Mouse (Mus musculus) embryonic facial prominence, embryonic 15.5 days (tissue): Measurements from ENCODE around the gene Dok3. TPM values are rescaled to one million over a fixed set of nuclear protein-coding genes. Genes with fewer than 3 reads are reported as not detected.

Experiments
- ATAC-seq: fragments of 200-750 bp; cut with Nextera tagmentation; 2 replicates; pipeline ENCODE4 v1.8.0; 2017; ENCODE audit warnings: low read depth, moderate TSS enrichment; ENCODE audit not compliant: insufficient number of reproducible peaks, low FRiP score, low TSS enrichment
- H3K27ac ChIP-seq: fragments of 300-500 bp; sonication (generic); replicated peaks from 2 replicates; pipeline ENCODE4 v1.5.1; 2015; ENCODE audit warnings: mild to moderate bottlenecking, inconsistent platforms
- H3K27me3 ChIP-seq: fragments of 300-500 bp; sonication (generic); 2 replicates; pipeline ENCODE4 v1.6.1; 2015; ENCODE audit warnings: inconsistent platforms
- H3K36me3 ChIP-seq: fragments of 300-500 bp; sonication (generic); 2 replicates; pipeline ENCODE4 v1.6.1; 2015; ENCODE audit warnings: mild to moderate bottlenecking, inconsistent platforms
- H3K4me1 ChIP-seq: fragments of 300-500 bp; sonication (generic); 2 replicates; pipeline ENCODE4 v1.6.1; 2015; ENCODE audit warnings: inconsistent platforms
- H3K4me2 ChIP-seq: fragments of 300-500 bp; sonication (generic); replicated peaks from 2 replicates; pipeline ENCODE4 v1.6.1; 2015; ENCODE audit warnings: mild to moderate bottlenecking, inconsistent platforms
- H3K4me3 ChIP-seq: fragments of 300-500 bp; sonication (generic); replicated peaks from 2 replicates; pipeline ENCODE4 v1.5.1; 2015; ENCODE audit warnings: mild to moderate bottlenecking, inconsistent platforms
- H3K9ac ChIP-seq: fragments of 300-500 bp; sonication (generic); 2 replicates; pipeline ENCODE4 v1.6.1; 2015; ENCODE audit warnings: inconsistent platforms
- H3K9me3 ChIP-seq: fragments of 300-500 bp; sonication (generic); replicated peaks from 2 replicates; pipeline ENCODE4 v1.6.1; 2016; ENCODE audit warnings: inconsistent platforms
- WGBS: fragments of 180-500 bp; shearing (Covaris S2); methylation state at CpG from one replicate; pipeline ENCODE4 v1.1.7; 2015; 5-methylcytosine and 5-hydroxymethylcytosine counted together
- polyA plus RNA-seq: library from polyadenylated mRNA; unstranded; fragments of >200 nt; fragmentation: Nextera tagmentation; extraction: Ambion mirVana; gene quantifications from 2 replicates; pipeline ENCODE4 v1.2.1, GENCODE M21; 2015

Dok3 gene
- polyA plus RNA-seq, 1 experiment from 2014 or later = 5.5 TPM

GRCm38 (mm10) chr13:55516955-55517354 lies 12.1 kb downstream of the Dok3 start:
- peaks cover 6% of the 10 kb centered on the region for H3K4me1 ChIP-seq
- 6% methylated on average over 5 of the region's 5 CpGs for WGBS
- ATAC-seq = no peak

DNA sequence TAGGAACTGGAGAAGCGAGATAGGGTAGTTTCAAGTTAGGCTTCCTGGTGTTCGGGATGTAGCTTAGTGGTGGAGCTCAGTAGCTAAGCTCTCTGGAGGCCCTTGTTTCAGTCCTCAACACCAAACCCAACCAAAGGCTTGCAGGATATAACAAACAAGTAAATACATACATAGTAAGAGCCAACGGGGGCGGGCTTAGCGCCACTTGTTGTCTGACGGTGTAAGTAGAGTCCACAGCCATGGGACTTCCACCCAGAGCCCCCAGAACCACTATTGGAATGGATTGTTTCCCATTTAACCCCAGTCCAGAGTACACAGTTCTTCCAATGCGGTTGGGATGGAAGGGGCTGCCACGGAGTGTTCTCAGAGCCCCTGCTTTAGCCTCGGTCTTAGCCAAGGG lies 15.3 kb downstream of the Dok3 start:
- Histone ChIP-seq H3K27ac (no peak overlapping the region), H3K36me3 (peaks cover 16% of the 10 kb centered on the region), H3K27me3 (no peaks in the 10 kb centered on the region), H3K4me1 (peaks cover 36% of the 10 kb centered on the region), H3K4me2 (peak overlapping the region; percentile 76), H3K4me3 (peak overlapping the region; percentile 63), H3K9me3 (no peaks in the 10 kb centered on the region), H3K9ac (no peak overlapping the region)
- ATAC-seq = no peak
- 33% methylated on average over 9 of the region's 9 CpGs for WGBS

More at GRCm38 (mm10) chr13:55516955-55517354, 12.1 kb downstream of the Dok3 start:
- H3K9me3 ChIP-seq = 0 out of 2 replicates have a peak, but pooled peaks cover 2% of the 10 kb centered on the region
- H3K36me3 ChIP-seq = no peaks in the 10 kb centered on the region
- H3K27me3 ChIP-seq = no peaks in the 10 kb centered on the region
- no peak overlapping the region for H3K4me2 ChIP-seq
- no peak overlapping the region for H3K27ac ChIP-seq
- H3K9ac ChIP-seq = no peak overlapping the region
- no peak overlapping the region for H3K4me3 ChIP-seq

DNA sequence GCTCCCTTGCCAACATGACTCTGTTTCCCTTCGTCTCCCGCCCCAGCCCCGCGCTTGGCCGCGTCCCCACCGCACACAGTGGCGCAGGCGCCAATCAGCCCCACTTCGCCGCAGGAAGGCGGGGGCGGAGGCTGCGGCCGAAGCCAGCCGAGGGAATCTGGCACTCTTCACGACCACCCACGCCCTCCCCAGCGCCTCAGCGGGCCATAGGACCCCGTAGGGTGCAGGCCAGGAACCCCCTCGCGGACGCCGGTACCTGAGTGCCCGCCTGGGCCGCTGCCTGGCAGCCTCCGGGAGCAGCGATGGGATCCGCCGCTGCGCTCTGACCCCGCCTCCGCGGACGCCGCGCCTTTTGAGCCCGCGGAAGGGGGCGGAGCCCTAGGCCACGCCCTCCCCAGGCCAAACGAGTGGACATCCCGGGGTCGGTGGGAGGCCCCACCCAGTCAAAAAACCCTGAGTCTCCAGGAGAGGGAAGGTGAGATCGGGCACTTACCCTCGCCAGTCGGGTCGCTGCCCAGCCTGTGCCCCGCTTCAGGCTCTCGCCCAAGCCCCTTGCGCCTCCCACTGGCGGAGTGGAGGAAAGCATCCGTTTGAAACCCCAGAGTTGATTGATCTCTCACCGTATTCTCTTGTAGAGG lies 15.9 kb downstream of the Dok3 start, which contains the start of gene Pdlim7:
TSS of gene Pdlim7 (minus strand) at position 566 of the 638 bp plus-strand sequence.
- Histone ChIP-seq H3K27me3 (no peaks in the 10 kb centered on the region), H3K36me3 (peaks cover 22% of the 10 kb centered on the region), H3K4me2 (peak within 1 kb of the TSS; percentile 76), H3K27ac (peak within 1 kb of the TSS; percentile 88), H3K9me3 (no peaks in the 10 kb centered on the region), H3K4me1 (peaks cover 42% of the 10 kb centered on the region), H3K9ac (peak within 1 kb of the TSS; percentile 66), H3K4me3 (peak within 1 kb of the TSS; percentile 63)
- peak; percentile 78 for ATAC-seq
- WGBS = under 1% methylated on average over 55 of the region's 55 CpGs

GRCm38 (mm10) chr13:55512379-55513031 lies 16.6 kb downstream of the Dok3 start:
- Histone ChIP-seq H3K4me3 (peak overlapping the region; percentile 63), H3K9me3 (no peaks in the 10 kb centered on the region), H3K4me2 (peak overlapping the region; percentile 76), H3K9ac (peak overlapping the region; percentile 66), H3K27me3 (no peaks in the 10 kb centered on the region), H3K4me1 (peaks cover 42% of the 10 kb centered on the region), H3K36me3 (peaks cover 30% of the 10 kb centered on the region), H3K27ac (peak overlapping the region; percentile 88)
- under 1% methylated on average over 25 of the region's 25 CpGs for WGBS
- peak; percentile 72 for ATAC-seq

- peaks cover 45% of the 10 kb centered on the region for H3K4me1 ChIP-seq
- H3K9ac ChIP-seq = peak overlapping the region; percentile 5; the same call in 1 of the 2 replicates
- ATAC-seq = no peak
Measured at GRCm38 (mm10) chr13:55511492-55511861, 17.6 kb downstream of the Dok3 start.

DNA sequence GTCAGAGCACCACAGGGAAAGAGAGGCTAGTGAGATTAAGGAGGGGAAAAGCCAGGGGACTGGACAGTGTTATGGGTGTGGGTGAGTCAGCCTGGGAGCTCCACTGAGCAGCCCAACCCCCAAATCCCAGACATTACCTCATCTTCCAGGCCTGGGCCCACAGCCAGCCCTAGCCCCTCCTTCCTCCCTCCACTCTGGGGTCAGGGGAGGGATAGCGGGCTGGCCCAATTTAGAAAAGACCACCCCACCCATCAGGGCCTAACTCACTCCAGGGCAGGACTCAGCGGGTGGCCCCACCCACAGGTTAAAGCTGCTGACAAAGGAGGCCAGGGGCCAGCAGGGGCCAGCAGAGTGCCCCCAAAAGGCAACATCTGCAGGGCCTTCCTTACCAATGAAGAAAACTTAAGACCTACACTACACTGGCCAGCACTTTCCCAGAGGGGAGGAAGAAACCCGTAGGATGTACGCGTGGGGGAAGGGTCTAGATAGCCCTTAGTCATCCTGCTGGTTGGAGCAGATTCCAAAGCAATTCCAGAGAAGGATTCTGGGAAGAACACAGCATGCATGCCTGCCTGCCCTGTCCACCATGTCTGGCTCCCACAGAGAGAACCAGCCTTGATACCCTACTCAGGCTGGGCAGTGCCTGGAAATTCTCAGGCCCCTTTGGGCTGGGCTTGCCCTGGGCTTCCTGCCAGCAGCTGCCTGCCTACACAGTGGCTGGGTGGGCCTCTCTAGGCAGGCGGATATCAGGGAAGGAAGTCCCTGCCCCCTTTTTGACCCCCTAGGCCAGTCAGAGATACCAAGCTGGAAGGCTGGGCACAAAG lies 18.2 kb downstream of the Dok3 start:
- no peaks in the 10 kb centered on the region for H3K27me3 ChIP-seq
- H3K27ac ChIP-seq = peak overlapping the region; percentile 88
- peak overlapping the region; percentile 63 for H3K4me3 ChIP-seq
- no peaks in the 10 kb centered on the region for H3K9me3 ChIP-seq
- H3K4me1 ChIP-seq = peaks cover 45% of the 10 kb centered on the region
- peak; percentile 83 for ATAC-seq
- peak overlapping the region; percentile 5; the same call in 1 of the 2 replicates for H3K9ac ChIP-seq
- H3K4me2 ChIP-seq = peak overlapping the region; percentile 76
- 9% methylated on average over 6 of the region's 6 CpGs for WGBS
- H3K36me3 ChIP-seq = peaks cover 46% of the 10 kb centered on the region

More at GRCm38 (mm10) chr13:55511492-55511861, 17.6 kb downstream of the Dok3 start:
- WGBS = 28% methylated on average over 5 of the region's 5 CpGs
- Histone ChIP-seq H3K27me3 (no peaks in the 10 kb centered on the region), H3K4me3 (peak overlapping the region; percentile 63), H3K36me3 (peaks cover 40% of the 10 kb centered on the region), H3K9me3 (no peaks in the 10 kb centered on the region), H3K4me2 (peak overlapping the region; percentile 76), H3K27ac (peak overlapping the region; percentile 88)

DNA sequence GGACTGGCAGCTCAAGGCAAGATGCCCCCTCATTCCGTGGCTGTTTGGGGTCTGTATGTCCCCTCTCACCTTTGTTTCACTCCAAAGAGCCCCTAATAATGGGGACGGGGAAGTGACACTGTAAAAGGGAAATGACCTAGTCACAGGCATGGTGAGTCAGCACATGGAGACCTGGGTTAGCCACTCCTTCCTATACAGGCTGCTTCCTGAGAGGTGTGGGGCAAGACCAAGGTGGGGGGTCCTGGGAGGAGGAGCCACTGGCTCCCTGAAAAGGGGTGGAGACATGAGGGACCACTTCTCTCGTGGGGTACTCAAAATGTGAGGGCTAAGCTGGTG lies 18.8 kb downstream of the Dok3 start:
- peaks cover 52% of the 10 kb centered on the region for H3K36me3 ChIP-seq
- H3K4me1 ChIP-seq = peaks cover 45% of the 10 kb centered on the region
- H3K9me3 ChIP-seq = no peaks in the 10 kb centered on the region
- H3K27ac ChIP-seq = peak overlapping the region; percentile 88
- H3K9ac ChIP-seq = 0 out of 2 replicates have a peak overlapping the region, but pooled peaks have one; percentile 5
- 47% methylated on average over 3 of the region's 3 CpGs for WGBS
- no peaks in the 10 kb centered on the region for H3K27me3 ChIP-seq
- no peak overlapping the region; the same call in 1 of the 2 replicates for H3K4me3 ChIP-seq
- no peak; the same call in 1 of the 2 replicates for ATAC-seq
- H3K4me2 ChIP-seq = peak overlapping the region; percentile 76

DNA sequence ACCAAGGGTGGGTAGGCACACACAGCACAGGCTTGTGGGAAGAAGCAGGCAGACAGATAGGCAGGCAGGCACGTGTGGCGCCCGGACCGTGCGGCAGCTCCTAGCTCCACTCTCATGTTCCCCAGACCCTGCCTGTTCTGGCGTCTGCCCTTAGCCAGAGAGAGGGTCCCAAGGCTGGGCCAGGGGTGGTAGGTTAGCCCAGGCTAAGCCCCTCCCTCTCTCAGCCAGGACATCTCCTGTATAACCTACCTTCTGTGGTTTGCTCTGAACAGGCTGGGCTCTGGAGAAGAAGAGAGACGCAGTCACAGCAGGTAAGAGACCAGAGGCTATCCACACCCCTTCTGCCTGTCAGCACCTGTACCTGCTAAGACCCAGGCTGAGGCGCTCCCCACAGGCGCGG lies 20.6 kb downstream of the Dok3 start:
- Histone ChIP-seq H3K9ac (no peak overlapping the region), H3K27me3 (no peaks in the 10 kb centered on the region), H3K27ac (no peak overlapping the region), H3K4me3 (no peak overlapping the region), H3K9me3 (no peaks in the 10 kb centered on the region), H3K36me3 (peaks cover 69% of the 10 kb centered on the region), H3K4me2 (no peak overlapping the region), H3K4me1 (peaks cover 45% of the 10 kb centered on the region)
- no peak for ATAC-seq
- WGBS = 81% methylated on average over 10 of the region's 10 CpGs

- Histone ChIP-seq H3K27ac (no peak overlapping the region), H3K9me3 (no peaks in the 10 kb centered on the region), H3K9ac (no peak overlapping the region), H3K4me1 (peaks cover 45% of the 10 kb centered on the region), H3K4me2 (no peak overlapping the region), H3K4me3 (no peak overlapping the region), H3K36me3 (peaks cover 76% of the 10 kb centered on the region), H3K27me3 (no peaks in the 10 kb centered on the region)
- no peak for ATAC-seq
- WGBS = 62% methylated on average over 11 of the region's 11 CpGs
Measured at GRCm38 (mm10) chr13:55507877-55508276, 21.2 kb downstream of the Dok3 start.

GRCm38 (mm10) chr13:55506697-55507096 lies 22.4 kb downstream of the Dok3 start:
- H3K4me3 ChIP-seq = no peak overlapping the region
- no peak overlapping the region for H3K9ac ChIP-seq
- no peaks in the 10 kb centered on the region for H3K9me3 ChIP-seq
- no peak overlapping the region for H3K27ac ChIP-seq
- no peaks in the 10 kb centered on the region for H3K27me3 ChIP-seq
- WGBS = 79% methylated on average over 10 of the region's 10 CpGs
- H3K4me2 ChIP-seq = no peak overlapping the region
- peaks cover 36% of the 10 kb centered on the region for H3K4me1 ChIP-seq
- ATAC-seq = no peak
- peaks cover 87% of the 10 kb centered on the region for H3K36me3 ChIP-seq

DNA sequence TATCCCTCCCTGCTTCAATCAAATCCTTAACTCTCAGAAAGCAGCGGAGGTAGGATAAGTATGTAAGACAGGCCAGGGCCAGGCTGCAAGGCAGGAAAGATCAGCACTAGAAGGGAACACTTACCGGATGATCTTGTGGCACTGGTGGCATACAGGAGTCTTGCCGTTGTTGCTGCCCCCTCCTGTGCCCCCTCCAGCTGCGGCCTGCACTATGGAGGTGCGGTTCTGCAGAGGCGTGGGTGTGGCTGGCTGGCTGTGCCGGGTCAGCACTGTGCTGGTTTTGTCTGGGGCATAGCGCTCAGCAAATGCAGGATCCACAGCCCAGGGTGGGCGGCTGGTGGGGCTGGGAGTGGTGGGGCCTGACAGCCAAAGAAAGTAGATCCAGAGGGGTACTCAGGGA lies 23.3 kb downstream of the Dok3 start:
- Histone ChIP-seq H3K36me3 (peaks cover 92% of the 10 kb centered on the region), H3K27me3 (no peaks in the 10 kb centered on the region), H3K27ac (no peak overlapping the region), H3K4me1 (peaks cover 28% of the 10 kb centered on the region), H3K4me2 (no peak overlapping the region), H3K4me3 (no peak overlapping the region), H3K9me3 (no peaks in the 10 kb centered on the region), H3K9ac (no peak overlapping the region)
- WGBS = 95% methylated on average over 9 of the region's 9 CpGs
- ATAC-seq = no peak
